Mouse (Mus musculus) layer of hippocampus, adult 18-20 months (tissue): ENCODE measurements around the gene Rfx4. TPM values are rescaled to one million over a fixed set of nuclear protein-coding genes. Genes with fewer than 3 reads are reported as not detected.

Experiments used
- DNase-seq, 2 experiments: peaks; one replicate each; pipeline ENCODE4 v3.0.0; 2022; ENCODE audit warnings: low spot score in 2 of 2
- total RNA-seq, 2 experiments: library from RNA; stranded (reverse); gene quantifications; 2 replicates each; pipeline ENCODE4 v1.2.3; 2021

Rfx4 gene
- total RNA-seq, 2 experiments from 2014 or later = 9.2 to 12.6 TPM

GRCm38 (mm10) chr10:84949684-84950010 is 193.8 kb downstream of the Rfx4 start:
- DNase-seq = no peak

- DNase-seq = peak; percentile 6 to 36
Observed at GRCm38 (mm10) chr10:84950384-84950783, 194.5 kb downstream of the Rfx4 start.

GRCm38 (mm10) chr10:84954236-84954635 is 198.4 kb downstream of the Rfx4 start:
- DNase-seq = no peak

Other genes with a start within 250 kb of the Rfx4 start
- 10 to 100 TPM; 18.7 to 19.9 TPM for gene Ckap4, start 222.0 kb upstream of the Rfx4 start, total RNA-seq
- 10 to 100 TPM; 24.7 to 30.3 TPM for gene Tcp11l2, start 179.4 kb upstream of the Rfx4 start, total RNA-seq
- 10 to 100 TPM; 15.7 to 16.0 TPM for gene Polr3b, start 133.8 kb upstream of the Rfx4 start, total RNA-seq
- 10 to 100 TPM; 44.9 to 45.8 TPM for gene Ric8b, start 161.6 kb downstream of the Rfx4 start, total RNA-seq